Mouse (Mus musculus): ENCODE data around the gene Chsy1. TPM values are rescaled to one million over a fixed set of nuclear protein-coding genes. Genes with fewer than 3 reads are reported as not detected.

Chsy1 gene
- polyA plus RNA-seq, 1 experiment = not detected

- WGBS = 71% methylated on average over 5 of the region's 5 CpGs
- H3K4me1 ChIP-seq (ENCODE audit: control insufficient read depth, insufficient read depth, low read length) = peaks cover 29% of the 10 kb centered on the region
- H3K27ac ChIP-seq (ENCODE audit: insufficient read depth, low read depth, low read length) = no peak overlapping the region
- H3K4me3 ChIP-seq (ENCODE audit: insufficient read depth, low read depth, low read length) = no peak overlapping the region
- TF ChIP-seq CTCF (IDR thresholded peaks at IDR 0.05; ENCODE audit: insufficient read depth, low read depth, low read length) (no peak), POLR2A (IDR thresholded peaks at IDR 0.05; ENCODE audit: insufficient read depth, low read depth, low read length) (no peak)
Measured at GRCm38 (mm10) chr7:66199391-66199831, 90.1 kb downstream of the Chsy1 start.

- WGBS = 94% methylated on average over 3 of the region's 3 CpGs
- no peak for TF ChIP-seq CTCF (IDR thresholded peaks at IDR 0.05; ENCODE audit: insufficient read depth, low read depth, low read length)
- no peak overlapping the region for H3K4me3 ChIP-seq (ENCODE audit: insufficient read depth, low read depth, low read length)
- peaks cover 26% of the 10 kb centered on the region for H3K4me1 ChIP-seq (ENCODE audit: control insufficient read depth, insufficient read depth, low read length)
- H3K27ac ChIP-seq (ENCODE audit: insufficient read depth, low read depth, low read length) = no peak overlapping the region
Measured at GRCm38 (mm10) chr7:66200383-66200782, 91.1 kb downstream of the Chsy1 start.

GRCm38 (mm10) chr7:66200791-66201450 is 91.6 kb downstream of the Chsy1 start:
- no peak overlapping the region for H3K27ac ChIP-seq (ENCODE audit: insufficient read depth, low read depth, low read length)

GRCm38 (mm10) chr7:66201657-66202056 is 92.3 kb downstream of the Chsy1 start:
- Histone ChIP-seq H3K4me3 (ENCODE audit: insufficient read depth, low read depth, low read length) (no peak overlapping the region), H3K4me1 (ENCODE audit: control insufficient read depth, insufficient read depth, low read length) (peaks cover 24% of the 10 kb centered on the region), H3K27ac (ENCODE audit: insufficient read depth, low read depth, low read length) (no peak overlapping the region)
- TF ChIP-seq POLR2A (IDR thresholded peaks at IDR 0.05; ENCODE audit: insufficient read depth, low read depth, low read length) (no peak), CTCF (IDR thresholded peaks at IDR 0.05; ENCODE audit: insufficient read depth, low read depth, low read length) (no peak)
- 99% methylated on average over 2 of the region's 2 CpGs for WGBS

More at GRCm38 (mm10) chr7:66200791-66201450, 91.6 kb downstream of the Chsy1 start:
- 64% methylated on average over 8 of the region's 8 CpGs for WGBS
- TF ChIP-seq POLR2A (IDR thresholded peaks at IDR 0.05; ENCODE audit: insufficient read depth, low read depth, low read length) (no peak), CTCF (IDR thresholded peaks at IDR 0.05; ENCODE audit: insufficient read depth, low read depth, low read length) (no peak)
- Histone ChIP-seq H3K4me3 (ENCODE audit: insufficient read depth, low read depth, low read length) (no peak overlapping the region), H3K4me1 (ENCODE audit: control insufficient read depth, insufficient read depth, low read length) (peaks cover 26% of the 10 kb centered on the region)

- WGBS = 87% methylated on average over 2 of the region's 2 CpGs
- H3K4me3 ChIP-seq (ENCODE audit: insufficient read depth, low read depth, low read length) = no peak overlapping the region
- no peak overlapping the region for H3K27ac ChIP-seq (ENCODE audit: insufficient read depth, low read depth, low read length)
- no peak for TF ChIP-seq CTCF (IDR thresholded peaks at IDR 0.05; ENCODE audit: insufficient read depth, low read depth, low read length)
- no peak for TF ChIP-seq POLR2A (IDR thresholded peaks at IDR 0.05; ENCODE audit: insufficient read depth, low read depth, low read length)
- no peaks in the 10 kb centered on the region for H3K4me1 ChIP-seq (ENCODE audit: control insufficient read depth, insufficient read depth, low read length)
Measured at GRCm38 (mm10) chr7:66209920-66210319, 100.6 kb downstream of the Chsy1 start.

- TF ChIP-seq CTCF (IDR thresholded peaks at IDR 0.05; ENCODE audit: insufficient read depth, low read depth, low read length) (no peak), POLR2A (IDR thresholded peaks at IDR 0.05; ENCODE audit: insufficient read depth, low read depth, low read length) (no peak)
- no peaks in the 10 kb centered on the region for H3K4me1 ChIP-seq (ENCODE audit: control insufficient read depth, insufficient read depth, low read length)
- 93% methylated on average over 1 of the region's 1 CpGs for WGBS
- no peak overlapping the region for H3K27ac ChIP-seq (ENCODE audit: insufficient read depth, low read depth, low read length)
- no peak overlapping the region for H3K4me3 ChIP-seq (ENCODE audit: insufficient read depth, low read depth, low read length)
Measured at GRCm38 (mm10) chr7:66212887-66213286, 103.6 kb downstream of the Chsy1 start.

GRCm38 (mm10) chr7:66214477-66214876 is 105.2 kb downstream of the Chsy1 start:
- WGBS = 93% methylated on average over 6 of the region's 6 CpGs

GRCm38 (mm10) chr7:66215911-66216310 is 106.6 kb downstream of the Chsy1 start:
- TF ChIP-seq CTCF (IDR thresholded peaks at IDR 0.05; ENCODE audit: insufficient read depth, low read depth, low read length) (no peak), POLR2A (IDR thresholded peaks at IDR 0.05; ENCODE audit: insufficient read depth, low read depth, low read length) (no peak)
- Histone ChIP-seq H3K4me3 (ENCODE audit: insufficient read depth, low read depth, low read length) (no peak overlapping the region), H3K4me1 (ENCODE audit: control insufficient read depth, insufficient read depth, low read length) (0 out of 2 replicates have a peak, but pooled peaks cover 3% of the 10 kb centered on the region), H3K27ac (ENCODE audit: insufficient read depth, low read depth, low read length) (no peak overlapping the region)
- 100% methylated on average over 1 of the region's 1 CpGs for WGBS

More at GRCm38 (mm10) chr7:66214477-66214876, 105.2 kb downstream of the Chsy1 start:
- Histone ChIP-seq H3K4me1 (ENCODE audit: control insufficient read depth, insufficient read depth, low read length) (0 out of 2 replicates have a peak, but pooled peaks cover 3% of the 10 kb centered on the region), H3K4me3 (ENCODE audit: insufficient read depth, low read depth, low read length) (no peak overlapping the region), H3K27ac (ENCODE audit: insufficient read depth, low read depth, low read length) (no peak overlapping the region)
- TF ChIP-seq POLR2A (IDR thresholded peaks at IDR 0.05; ENCODE audit: insufficient read depth, low read depth, low read length) = no peak

GRCm38 (mm10) chr7:66217011-66217410 is 107.7 kb downstream of the Chsy1 start:
- Histone ChIP-seq H3K4me1 (ENCODE audit: control insufficient read depth, insufficient read depth, low read length) (0 out of 2 replicates have a peak, but pooled peaks cover 3% of the 10 kb centered on the region), H3K27ac (ENCODE audit: insufficient read depth, low read depth, low read length) (no peak overlapping the region), H3K4me3 (ENCODE audit: insufficient read depth, low read depth, low read length) (no peak overlapping the region)
- 84% methylated on average over 7 of the region's 7 CpGs for WGBS
- no peak for TF ChIP-seq CTCF (IDR thresholded peaks at IDR 0.05; ENCODE audit: insufficient read depth, low read depth, low read length)
- no peak for TF ChIP-seq POLR2A (IDR thresholded peaks at IDR 0.05; ENCODE audit: insufficient read depth, low read depth, low read length)
